Mouse (Mus musculus): ENCODE measurements around the gene Plcb4. TPM values are rescaled to one million over a fixed set of nuclear protein-coding genes. Genes with fewer than 3 reads are reported as not detected.

The Plcb4 gene
- total and polyA plus RNA-seq, 3 experiments = not detected

- Histone ChIP-seq H3K9me3 (replicated peaks; ENCODE audit: low read length) (peaks cover 66% of the 10 kb centered on the region), H3K9ac (ENCODE audit: insufficient read depth, low read depth) (no peak overlapping the region), H3K36me3 (replicated peaks in 1 of 2; ENCODE audit: control insufficient read depth in 1 of 2, insufficient read depth in 1 of 2, low read length in 1 of 2) (no peaks in the 10 kb centered on the region), H3K27me3 (replicated peaks) (no peaks in the 10 kb centered on the region), H3K4me1 (ENCODE audit: control insufficient read depth in 1 of 2, insufficient read depth in 2 of 2) (no peaks in the 10 kb centered on the region), H3K4me3 (replicated peaks in 1 of 3; ENCODE audit: low read depth in 2 of 3, low read length in 2 of 3, poor library complexity in 1 of 3) (no peak overlapping the region), H3K27ac (ENCODE audit: insufficient read depth, low read depth) (no peak overlapping the region), H3K79me2 (replicated peaks; ENCODE audit: control insufficient read depth, extremely low read depth, insufficient read depth, poor library complexity, severe bottlenecking) (no peaks in the 10 kb centered on the region), H3K4me2 (ENCODE audit: insufficient read depth, low read depth, poor library complexity, severe bottlenecking) (no peak overlapping the region)
- DNase-seq (ENCODE audit: extremely low read depth) = no peak
- in situ Hi-C loops (cut with MboI; ENCODE audit: low pct_ligation_motif_present, low pct_unique_long_range_greater_than_20kb, low sequenced_read_pairs) (no loop called here), dilution Hi-C loops (cut with MboI; ENCODE audit: extremely low pct_ligation_motif_present, extremely low pct_unique_long_range_greater_than_20kb, low sequenced_read_pairs) (no loop called here)
- TF ChIP-seq POLR2AphosphoS2 (IDR thresholded peaks at IDR 0.05; ENCODE audit: low read depth, low read length) = no peak
- TF ChIP-seq PAX5 (IDR thresholded peaks at IDR 0.05; ENCODE audit: low read length) = no peak
- no peak for TF ChIP-seq HCFC1 (IDR thresholded peaks at IDR 0.05; ENCODE audit: low read depth, low read length)
- TF ChIP-seq CHD1 (IDR thresholded peaks at IDR 0.05; ENCODE audit: low read depth, low read length) = no peak
These were observed 347.5 kb downstream of the Plcb4 start for GRCm38 (mm10) chr2:136006280-136006679.

GRCm38 (mm10) chr2:136012759-136013158 is 353.9 kb downstream of the Plcb4 start:
- TF ChIP-seq NELFE (IDR thresholded peaks at IDR 0.05; ENCODE audit: low read depth, low read length) (no peak), E2F4 (IDR thresholded peaks at IDR 0.05; ENCODE audit: insufficient replicate concordance, low read depth, low read length) (no peak), SIN3A (IDR thresholded peaks at IDR 0.05; ENCODE audit: low read length) (no peak), EP300 (IDR thresholded peaks at IDR 0.05; ENCODE audit: low read length) (no peak), MYC (IDR thresholded peaks at IDR 0.05; ENCODE audit: low read depth, low read length) (no peak), ZNF384 (IDR thresholded peaks at IDR 0.05; ENCODE audit: low read depth, low read length) (no peak), POLR2AphosphoS2 (IDR thresholded peaks at IDR 0.05; ENCODE audit: low read depth, low read length) (no peak)
- H3K9ac ChIP-seq (ENCODE audit: insufficient read depth, low read depth) = no peak overlapping the region
- no peak for DNase-seq (ENCODE audit: extremely low read depth)
- peaks cover 60% of the 10 kb centered on the region for H3K9me3 ChIP-seq (replicated peaks; ENCODE audit: low read length)
- H3K4me3 ChIP-seq (replicated peaks in 1 of 3; ENCODE audit: low read depth in 2 of 3, low read length in 2 of 3, poor library complexity in 1 of 3) = no peak overlapping the region
- dilution Hi-C loops (cut with MboI; ENCODE audit: extremely low pct_ligation_motif_present, extremely low pct_unique_long_range_greater_than_20kb, low sequenced_read_pairs) (no loop called here), in situ Hi-C loops (cut with MboI; ENCODE audit: low pct_ligation_motif_present, low pct_unique_long_range_greater_than_20kb, low sequenced_read_pairs) (no loop called here)
- H3K4me2 ChIP-seq (ENCODE audit: insufficient read depth, low read depth, poor library complexity, severe bottlenecking) = no peak overlapping the region
- no peaks in the 10 kb centered on the region for H3K27me3 ChIP-seq (replicated peaks)
- H3K36me3 ChIP-seq (replicated peaks in 1 of 2; ENCODE audit: control insufficient read depth in 1 of 2, insufficient read depth in 1 of 2, low read length in 1 of 2) = no peaks in the 10 kb centered on the region
- no peaks in the 10 kb centered on the region for H3K79me2 ChIP-seq (replicated peaks; ENCODE audit: control insufficient read depth, extremely low read depth, insufficient read depth, poor library complexity, severe bottlenecking)
- H3K4me1 ChIP-seq (ENCODE audit: control insufficient read depth in 1 of 2, insufficient read depth in 2 of 2) = no peaks in the 10 kb centered on the region
- H3K27ac ChIP-seq (ENCODE audit: insufficient read depth, low read depth) = no peak overlapping the region

GRCm38 (mm10) chr2:136048464-136048863 is 389.7 kb downstream of the Plcb4 start:
- dilution Hi-C loops (cut with MboI; ENCODE audit: extremely low pct_ligation_motif_present, extremely low pct_unique_long_range_greater_than_20kb, low sequenced_read_pairs) (no loop called here), in situ Hi-C loops (cut with MboI; ENCODE audit: low pct_ligation_motif_present, low pct_unique_long_range_greater_than_20kb, low sequenced_read_pairs) (no loop called here)
- H3K36me3 ChIP-seq (replicated peaks in 1 of 2; ENCODE audit: control insufficient read depth in 1 of 2, insufficient read depth in 1 of 2, low read length in 1 of 2) = no peaks in the 10 kb centered on the region
- DNase-seq (ENCODE audit: extremely low read depth) = no peak
- H3K27me3 ChIP-seq (replicated peaks) = no peaks in the 10 kb centered on the region
- no peak overlapping the region for H3K9ac ChIP-seq (ENCODE audit: insufficient read depth, low read depth)
- no peaks in the 10 kb centered on the region for H3K79me2 ChIP-seq (replicated peaks; ENCODE audit: control insufficient read depth, extremely low read depth, insufficient read depth, poor library complexity, severe bottlenecking)
- peaks cover 61% of the 10 kb centered on the region for H3K9me3 ChIP-seq (replicated peaks; ENCODE audit: low read length)
- no peak overlapping the region for H3K4me3 ChIP-seq (replicated peaks in 1 of 3; ENCODE audit: low read depth in 2 of 3, low read length in 2 of 3, poor library complexity in 1 of 3)
- no peak overlapping the region for H3K27ac ChIP-seq (ENCODE audit: insufficient read depth, low read depth)
- TF ChIP-seq MAFK (IDR thresholded peaks at IDR 0.05; ENCODE audit: insufficient replicate concordance, low read length) = no peak
- TF ChIP-seq SMC3 (IDR thresholded peaks at IDR 0.05; ENCODE audit: low read depth, low read length) = no peak
- no peak for TF ChIP-seq MEF2A (IDR thresholded peaks at IDR 0.05; ENCODE audit: borderline replicate concordance, low read depth, low read length)
- TF ChIP-seq JUND (conservative IDR thresholded peaks at IDR 0.05; ENCODE audit: low read depth, low read length) = no peak
- no peak for TF ChIP-seq UBTF (IDR thresholded peaks at IDR 0.05; ENCODE audit: low read depth, low read length)
- TF ChIP-seq KAT2A (IDR thresholded peaks at IDR 0.05; ENCODE audit: insufficient replicate concordance, low read length) = no peak
- TF ChIP-seq RCOR1 (conservative IDR thresholded peaks at IDR 0.05; ENCODE audit: low read depth, low read length) = no peak
- TF ChIP-seq ETS1 (conservative IDR thresholded peaks at IDR 0.05; ENCODE audit: low read depth, low read length) = no peak
- TF ChIP-seq MYC (IDR thresholded peaks at IDR 0.05; ENCODE audit: low read depth, low read length) = no peak
- TF ChIP-seq GABPA (IDR thresholded peaks at IDR 0.05; ENCODE audit: insufficient replicate concordance, low read depth, low read length) = no peak
- no peak for TF ChIP-seq ELF1 (IDR thresholded peaks at IDR 0.05; ENCODE audit: low read depth, low read length)
- TF ChIP-seq TCF12 (IDR thresholded peaks at IDR 0.05; ENCODE audit: low read depth, low read length) = no peak
- TF ChIP-seq SIN3A (IDR thresholded peaks at IDR 0.05; ENCODE audit: low read length) = no peak
- H3K4me1 ChIP-seq (ENCODE audit: control insufficient read depth in 1 of 2, insufficient read depth in 2 of 2) = no peaks in the 10 kb centered on the region
- no peak overlapping the region for H3K4me2 ChIP-seq (ENCODE audit: insufficient read depth, low read depth, poor library complexity, severe bottlenecking)

Data from CH12.LX (cell line).